Comparison of ENCODE assay signal across 17 mouse cellular contexts in genomic region chr10:95226772-95227171, GRCm38 (mm10).
"Had no signal": no experiment of that assay in that cellular context is flagged by ENCODE, and none has a peak within 500 bp of the region (broad histone marks: within the 10 kb centered on the region; RNA-seq: fewer than 3 reads in every experiment).

No protein-coding gene starts in this region.

- H3K9me3 ChIP-seq: neural tube, embryonic 12.5 days; neural tube, embryonic 13.5 days; neural tube, embryonic 15.5 days; stomach, embryonic 15.5 days had no signal

- H3K4me1 ChIP-seq: stomach, embryonic 15.5 days had no signal

- H3K4me2 ChIP-seq: neural tube, embryonic 12.5 days; neural tube, embryonic 13.5 days; neural tube, embryonic 15.5 days; stomach, embryonic 15.5 days had no signal

- H3K36me3 ChIP-seq: neural tube, embryonic 12.5 days; neural tube, embryonic 13.5 days; neural tube, embryonic 15.5 days; stomach, embryonic 15.5 days had no signal

- H3K4me3 ChIP-seq: neural tube, embryonic 12.5 days; neural tube, embryonic 13.5 days; neural tube, embryonic 15.5 days; stomach, embryonic 15.5 days had no signal

- DNase-seq: retina, postnatal 1 day; right cerebral cortex, adult 18-20 months; right cerebral cortex, postnatal 14 days; right cerebral cortex, postnatal 25 days; right cerebral cortex, postnatal 4 days; spleen, adult 18-20 months; thymus, adult 18-20 months; thymus, adult 2 months; thymus, postnatal 14 days; thymus, postnatal 25 days; thymus, postnatal 36 days; thymus, postnatal 4 days had no signal

- H3K9ac ChIP-seq: neural tube, embryonic 12.5 days; neural tube, embryonic 13.5 days; neural tube, embryonic 15.5 days; stomach, embryonic 15.5 days had no signal

- H3K27ac ChIP-seq: neural tube, embryonic 12.5 days; neural tube, embryonic 13.5 days; neural tube, embryonic 15.5 days; stomach, embryonic 15.5 days; stomach, postnatal 0 days had no signal

- H3K27me3 ChIP-seq: neural tube, embryonic 12.5 days; neural tube, embryonic 13.5 days; neural tube, embryonic 15.5 days; stomach, embryonic 15.5 days had no signal
